Mouse (Mus musculus) megakaryocyte-erythroid progenitor cell, adult 5 weeks (primary cell): ENCODE measurements around the gene Enpp4. TPM values are rescaled to one million over a fixed set of nuclear protein-coding genes. Genes with fewer than 3 reads are reported as not detected.

Source experiments
- polyA plus RNA-seq: library from polyadenylated mRNA; stranded (reverse); fragments of >175 nt; gene quantifications from 2 replicates; pipeline ENCODE4 v1.2.3, GENCODE M21; 2012

The Enpp4 gene
- 0.90 and 0.97 TPM in 2 replicates for polyA plus RNA-seq

GRCm38 (mm10) chr17:44105287-44106138 is at the start of gene Enpp4:
TSS of gene Enpp4 (minus strand) at chr17:44105809.

GRCm38 (mm10) chr17:44078631-44079350 is 26.8 kb downstream of the Enpp4 start, which contains the start of gene Enpp5:
TSS of gene Enpp5 (plus strand) at chr17:44078813.

Other genes with a start within 250 kb of the Enpp4 start
- 0.60 and 1.00 TPM in 2 replicates for gene Enpp5, start 27.0 kb downstream of the Enpp4 start, polyA plus RNA-seq
- gene Clic5, start 82.8 kb upstream of the Enpp4 start, polyA plus RNA-seq, result 0.19 and 0.26 TPM in 2 replicates